Mouse (Mus musculus): ENCODE data around the gene Dctd. TPM values are rescaled to one million over a fixed set of nuclear protein-coding genes. Genes with fewer than 3 reads are reported as not detected.

Dctd gene
- total and polyA plus RNA-seq, 3 experiments = 56.5 to 75.2 (median 58.9) TPM

DNA sequence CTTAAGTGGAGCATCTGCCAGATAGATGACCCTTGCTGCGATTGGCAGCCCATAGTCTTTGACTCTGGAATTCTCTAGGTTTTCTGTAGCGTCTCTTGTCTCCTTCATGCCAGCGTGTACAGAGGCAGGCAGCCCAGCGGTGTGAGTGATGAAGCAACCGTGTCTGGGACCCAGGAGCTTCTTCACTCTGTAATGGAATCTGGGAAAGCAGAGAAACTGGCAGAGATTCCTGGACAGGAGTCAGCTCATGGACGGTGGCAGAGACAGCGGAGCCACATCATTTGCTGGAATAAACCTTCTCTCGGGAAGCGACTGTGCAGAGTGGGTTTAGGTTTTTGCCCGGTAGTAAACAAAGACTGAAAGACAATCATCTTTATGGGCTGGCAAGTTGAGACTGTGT, 16.5 kb upstream of the Dctd start:
- Histone ChIP-seq H3K9me3 (replicated peaks; ENCODE audit: low read length) (no peaks in the 10 kb centered on the region), H3K4me2 (ENCODE audit: insufficient read depth, low read depth, poor library complexity, severe bottlenecking) (no peak overlapping the region), H3K79me2 (replicated peaks; ENCODE audit: control insufficient read depth, extremely low read depth, insufficient read depth, poor library complexity, severe bottlenecking) (no peaks in the 10 kb centered on the region), H3K4me3 (replicated peaks in 1 of 3; ENCODE audit: low read depth in 2 of 3, low read length in 2 of 3, poor library complexity in 1 of 3) (no peak overlapping the region), H3K9ac (ENCODE audit: insufficient read depth, low read depth) (no peak overlapping the region), H3K27me3 (replicated peaks) (no peaks in the 10 kb centered on the region), H3K27ac (ENCODE audit: insufficient read depth, low read depth) (no peak overlapping the region), H3K36me3 (replicated peaks in 1 of 2; ENCODE audit: control insufficient read depth in 1 of 2, insufficient read depth in 1 of 2, low read length in 1 of 2) (no peaks in the 10 kb centered on the region), H3K4me1 (ENCODE audit: control insufficient read depth in 1 of 2, insufficient read depth in 2 of 2) (peaks cover 0 to 4% of the 10 kb centered on the region in 2 experiments; a peak in 1 of 4 replicates)
- dilution Hi-C loops (cut with MboI; ENCODE audit: extremely low pct_ligation_motif_present, extremely low pct_unique_long_range_greater_than_20kb, low sequenced_read_pairs) (no loop called here), in situ Hi-C loops (cut with MboI; ENCODE audit: low pct_ligation_motif_present, low pct_unique_long_range_greater_than_20kb, low sequenced_read_pairs) (no loop called here)
- DNase-seq (ENCODE audit: extremely low read depth) = no peak
- TF ChIP-seq MYC (IDR thresholded peaks at IDR 0.05; ENCODE audit: low read depth, low read length) (no peak), USF1 (IDR thresholded peaks at IDR 0.05; ENCODE audit: low read depth, low read length) (no peak), RCOR1 (conservative IDR thresholded peaks at IDR 0.05; ENCODE audit: low read depth, low read length) (no peak), KAT2A (IDR thresholded peaks at IDR 0.05; ENCODE audit: insufficient replicate concordance, low read length) (no peak), CHD2 (IDR thresholded peaks at IDR 0.05; ENCODE audit: low read length) (no peak), SMC3 (IDR thresholded peaks at IDR 0.05; ENCODE audit: low read depth, low read length) (no peak), MAZ (IDR thresholded peaks at IDR 0.05; ENCODE audit: low read depth, low read length) (no peak), TCF12 (IDR thresholded peaks at IDR 0.05; ENCODE audit: low read depth, low read length) (no peak), SIN3A (IDR thresholded peaks at IDR 0.05; ENCODE audit: low read length) (no peak), NELFE (IDR thresholded peaks at IDR 0.05; ENCODE audit: low read depth, low read length) (no peak), POLR2AphosphoS2 (IDR thresholded peaks at IDR 0.05; ENCODE audit: low read depth, low read length) (no peak), RAD21 (IDR thresholded peaks at IDR 0.05; ENCODE audit: low read depth, low read length) (no peak), HCFC1 (IDR thresholded peaks at IDR 0.05; ENCODE audit: low read depth, low read length) (no peak), MEF2A (IDR thresholded peaks at IDR 0.05; ENCODE audit: borderline replicate concordance, low read depth, low read length) (no peak), MAFK (IDR thresholded peaks at IDR 0.05; ENCODE audit: insufficient replicate concordance, low read length) (no peak), ETS1 (conservative IDR thresholded peaks at IDR 0.05; ENCODE audit: low read depth, low read length) (no peak), EP300 (IDR thresholded peaks at IDR 0.05; ENCODE audit: low read length) (no peak), ZMIZ1 (IDR thresholded peaks at IDR 0.05; ENCODE audit: low read depth, low read length) (no peak), GABPA (IDR thresholded peaks at IDR 0.05; ENCODE audit: insufficient replicate concordance, low read depth, low read length) (no peak), BHLHE40 (IDR thresholded peaks at IDR 0.05; ENCODE audit: low read depth, low read length) (no peak)

- no peaks in the 10 kb centered on the region for H3K4me1 ChIP-seq (ENCODE audit: control insufficient read depth in 1 of 2, insufficient read depth in 2 of 2)
- TF ChIP-seq BHLHE40 (IDR thresholded peaks at IDR 0.05; ENCODE audit: low read depth, low read length) (no peak), ETS1 (conservative IDR thresholded peaks at IDR 0.05; ENCODE audit: low read depth, low read length) (no peak), SMC3 (IDR thresholded peaks at IDR 0.05; ENCODE audit: low read depth, low read length) (no peak), KAT2A (IDR thresholded peaks at IDR 0.05; ENCODE audit: insufficient replicate concordance, low read length) (no peak), UBTF (IDR thresholded peaks at IDR 0.05; ENCODE audit: low read depth, low read length) (no peak), MAX (IDR thresholded peaks at IDR 0.05; ENCODE audit: low read length) (no peak), E2F4 (IDR thresholded peaks at IDR 0.05; ENCODE audit: insufficient replicate concordance, low read depth, low read length) (no peak)
- in situ Hi-C loops (cut with MboI; ENCODE audit: low pct_ligation_motif_present, low pct_unique_long_range_greater_than_20kb, low sequenced_read_pairs) = no loop called here
- no peak overlapping the region for H3K4me2 ChIP-seq (ENCODE audit: insufficient read depth, low read depth, poor library complexity, severe bottlenecking)
- H3K36me3 ChIP-seq (replicated peaks in 1 of 2; ENCODE audit: control insufficient read depth in 1 of 2, insufficient read depth in 1 of 2, low read length in 1 of 2) = no peaks in the 10 kb centered on the region
- no peaks in the 10 kb centered on the region for H3K79me2 ChIP-seq (replicated peaks; ENCODE audit: control insufficient read depth, extremely low read depth, insufficient read depth, poor library complexity, severe bottlenecking)
- H3K27ac ChIP-seq (ENCODE audit: insufficient read depth, low read depth) = no peak overlapping the region
- H3K4me3 ChIP-seq (replicated peaks in 1 of 3; ENCODE audit: low read depth in 2 of 3, low read length in 2 of 3, poor library complexity in 1 of 3) = no peak overlapping the region
- no peaks in the 10 kb centered on the region for H3K9me3 ChIP-seq (replicated peaks; ENCODE audit: low read length)
- H3K9ac ChIP-seq (ENCODE audit: insufficient read depth, low read depth) = no peak overlapping the region
- DNase-seq (ENCODE audit: extremely low read depth) = no peak
- dilution Hi-C loops (cut with MboI; ENCODE audit: extremely low pct_ligation_motif_present, extremely low pct_unique_long_range_greater_than_20kb, low sequenced_read_pairs) = no loop called here
- H3K27me3 ChIP-seq (replicated peaks) = no peaks in the 10 kb centered on the region
Measured at GRCm38 (mm10) chr8:48090661-48091060, 8.2 kb upstream of the Dctd start.
